Mouse (Mus musculus): ENCODE data around the gene Olfr52.

- TF ChIP-seq CTCF (IDR thresholded peaks at IDR 0.05; ENCODE audit: low read depth, low read length), result no peak
- no peak for TF ChIP-seq POLR2A (IDR thresholded peaks at IDR 0.05; ENCODE audit: extremely low read depth, insufficient read depth, low read length)
These were observed 33.7 kb upstream of the Olfr52 start, which contains the start of gene Olfr1046 for GRCm38 (mm10) chr2:86219214-86219613.

Measured in liver, adult 2 months (tissue).